Mouse (Mus musculus): Measurements from ENCODE around the gene Ccdc22. TPM values are rescaled to one million over a fixed set of nuclear protein-coding genes. Genes with fewer than 3 reads are reported as not detected.
A peak's percentile ranks its signal among the peaks of the same experiment; 100 is the strongest.

Gene Ccdc22
- 17.7 and 20.7 TPM in 2 replicates for total RNA-seq (2021)
- long read RNA-seq, experiment 1, transcript Ccdc22-201 (17 exons, 2,353 nt): major isoform, 39 of 47 reads
- long read RNA-seq, experiment 1, partial matches to known transcripts: 2 of 47 reads
- long read RNA-seq, experiment 1, other reads (novel, unspliced or antisense): 5 of 47 reads
- long read RNA-seq, experiment 2, transcript Ccdc22-201 (17 exons, 2,353 nt): major isoform, 30 of 34 reads
- long read RNA-seq, experiment 2, partial matches to known transcripts: 1 of 34 reads
- long read RNA-seq, experiment 2, other reads (novel, unspliced or antisense): 3 of 34 reads

GRCm38 (mm10) chrX:7604879-7605574, at the start of gene Ccdc22:
Ccdc22 (minus strand) TSS chrX:7605517.
- peak; percentile 87 for DNase-seq

GRCm38 (mm10) chrX:7648671-7649304, 43.5 kb upstream of the Ccdc22 start:
- peak; percentile 87 for DNase-seq

- DNase-seq: peak; percentile 89
Observed at GRCm38 (mm10) chrX:7645349-7645748, 40.0 kb upstream of the Ccdc22 start.

GRCm38 (mm10) chrX:7640785-7641184, 35.5 kb upstream of the Ccdc22 start:
- no peak for DNase-seq

- no peak for DNase-seq
Observed at GRCm38 (mm10) chrX:7639536-7640325, 34.4 kb upstream of the Ccdc22 start.

- peak; percentile 91 for DNase-seq
Observed at GRCm38 (mm10) chrX:7638401-7639091, 33.2 kb upstream of the Ccdc22 start, which contains the start of gene Syp. Syp (plus strand) TSS chrX:7638471.

GRCm38 (mm10) chrX:7635101-7635500, 29.8 kb upstream of the Ccdc22 start:
- no peak for DNase-seq

GRCm38 (mm10) chrX:7632560-7632959, 27.2 kb upstream of the Ccdc22 start:
- no peak for DNase-seq

GRCm38 (mm10) chrX:7617889-7618551, 12.7 kb upstream of the Ccdc22 start:
- no peak for DNase-seq

GRCm38 (mm10) chrX:7610536-7611258, 5.4 kb upstream of the Ccdc22 start:
- DNase-seq: no peak

GRCm38 (mm10) chrX:7610035-7610434, 4.7 kb upstream of the Ccdc22 start:
- no peak for DNase-seq

- DNase-seq: no peak
Observed at GRCm38 (mm10) chrX:7606783-7607182, 1.5 kb upstream of the Ccdc22 start, which contains the start of gene Cacna1f. Cacna1f (plus strand) TSS chrX:7607083.

- no peak for DNase-seq
Observed at GRCm38 (mm10) chrX:7605575-7605941, 241 bp upstream of the Ccdc22 start.

- no peak for DNase-seq
Observed at GRCm38 (mm10) chrX:7604004-7604403, 1.3 kb downstream of the Ccdc22 start.

- DNase-seq: no peak
Observed at GRCm38 (mm10) chrX:7595371-7595770, 9.9 kb downstream of the Ccdc22 start.

- no peak for DNase-seq
Observed at GRCm38 (mm10) chrX:7586356-7586755, 19.0 kb downstream of the Ccdc22 start.

GRCm38 (mm10) chrX:7583881-7584280, 21.4 kb downstream of the Ccdc22 start:
- DNase-seq: no peak

- no peak for DNase-seq
Observed at GRCm38 (mm10) chrX:7581151-7581550, 24.2 kb downstream of the Ccdc22 start.

GRCm38 (mm10) chrX:7574885-7575231, 30.5 kb downstream of the Ccdc22 start:
- no peak for DNase-seq

GRCm38 (mm10) chrX:7574087-7574884, 31.0 kb downstream of the Ccdc22 start, which contains the start of gene Ppp1r3f:
Ppp1r3f (minus strand) TSS chrX:7574283.
- peak; percentile 96 for DNase-seq

Data from adrenal gland, postnatal 14 days (tissue).